Mouse (Mus musculus) layer of hippocampus, postnatal 36 days (tissue): Measurements from ENCODE around the gene Mpig6b. TPM values are rescaled to one million over a fixed set of nuclear protein-coding genes. Genes with fewer than 3 reads are reported as not detected.

Experiments used
- DNase-seq, 2 experiments: peaks; one replicate each; pipeline ENCODE4 v3.0.0; 2022
- total RNA-seq, 2 experiments: library from RNA; stranded (reverse); gene quantifications; 2 replicates each; pipeline ENCODE4 v1.2.3; 2021

The Mpig6b gene
- not detected for total RNA-seq

- DNase-seq, result no peak
Observed at GRCm38 (mm10) chr17:35066084-35066483, at the start of gene Mpig6b. TSS of gene Mpig6b (minus strand) at chr17:35066184.

- DNase-seq, result no peak
Observed at GRCm38 (mm10) chr17:35115046-35116019, 49.3 kb upstream of the Mpig6b start, which contains the start of gene Ly6g5b. TSS of gene Ly6g5b (minus strand) at chr17:35115428.

GRCm38 (mm10) chr17:35111774-35112173 lies 45.8 kb upstream of the Mpig6b start:
- DNase-seq, result no peak

- no peak for DNase-seq
Observed at GRCm38 (mm10) chr17:35108097-35108496, 42.1 kb upstream of the Mpig6b start, which contains the start of gene Ly6g5c. TSS of gene Ly6g5c (plus strand) at chr17:35108279.

- DNase-seq, result no peak
Observed at GRCm38 (mm10) chr17:35106522-35106921, 40.5 kb upstream of the Mpig6b start.

- no peak for DNase-seq
Observed at GRCm38 (mm10) chr17:35105740-35106389, 39.9 kb upstream of the Mpig6b start.

GRCm38 (mm10) chr17:35104754-35105153 lies 38.8 kb upstream of the Mpig6b start:
- no peak for DNase-seq

GRCm38 (mm10) chr17:35104079-35104478 lies 38.1 kb upstream of the Mpig6b start:
- no peak for DNase-seq

- no peak for DNase-seq
Observed at GRCm38 (mm10) chr17:35103221-35103690, 37.3 kb upstream of the Mpig6b start.

GRCm38 (mm10) chr17:35102299-35102698 lies 36.3 kb upstream of the Mpig6b start:
- DNase-seq, result no peak

- no peak for DNase-seq
Observed at GRCm38 (mm10) chr17:35101161-35101560, 35.2 kb upstream of the Mpig6b start.

GRCm38 (mm10) chr17:35100196-35100765 lies 34.3 kb upstream of the Mpig6b start:
- no peak for DNase-seq

GRCm38 (mm10) chr17:35097164-35097655 lies 31.2 kb upstream of the Mpig6b start:
- no peak for DNase-seq

GRCm38 (mm10) chr17:35096597-35096996 lies 30.6 kb upstream of the Mpig6b start:
- no peak for DNase-seq

GRCm38 (mm10) chr17:35094475-35095365 lies 28.7 kb upstream of the Mpig6b start:
- no peak for DNase-seq

- no peak for DNase-seq
Observed at GRCm38 (mm10) chr17:35092403-35093198, 26.6 kb upstream of the Mpig6b start.

- no peak for DNase-seq
Observed at GRCm38 (mm10) chr17:35090166-35090932, 24.4 kb upstream of the Mpig6b start.

GRCm38 (mm10) chr17:35088825-35089644 lies 23.1 kb upstream of the Mpig6b start, which contains the start of gene Abhd16a:
TSS of gene Abhd16a (plus strand) at chr17:35089263.
- peak; percentile 94 to 95 for DNase-seq

GRCm38 (mm10) chr17:35088151-35088550 lies 22.2 kb upstream of the Mpig6b start:
- DNase-seq, result no peak
